Mouse (Mus musculus): ENCODE measurements around the gene Hypk. TPM values are rescaled to one million over a fixed set of nuclear protein-coding genes. Genes with fewer than 3 reads are reported as not detected.
A peak's percentile ranks its signal among the peaks of the same experiment; 100 is the strongest.

Gene Hypk
- polyA plus RNA-seq (2015; fragmentation: Nextera tagmentation; extraction: Ambion mirVana) = 103 and 110 TPM in 2 replicates

GRCm38 (mm10) chr2:121452990-121453389, at the start of gene Hypk:
TSS of gene Hypk (plus strand) at chr2:121453290.
- Histone ChIP-seq H3K4me3 (ENCODE audit: low read depth, low read length) (no peak within 1 kb of the TSS), H3K36me3 (ENCODE audit: control insufficient read depth, insufficient read depth, low read length) (no peaks in the 10 kb centered on the region), H3K9me3 (replicated peaks; ENCODE audit: control insufficient read depth, low read length, poor library complexity, severe bottlenecking) (no peaks in the 10 kb centered on the region), H3K4me1 (ENCODE audit: control insufficient read depth, insufficient read depth, low read length) (peaks cover 32% of the 10 kb centered on the region), H3K27ac (ENCODE audit: low read length) (no peak within 1 kb of the TSS), H3K4me2 (ENCODE audit: low read length) (no peak within 1 kb of the TSS), H3K27me3 (ENCODE audit: control insufficient read depth, insufficient read depth, low read depth, low read length) (no peaks in the 10 kb centered on the region), H3K9ac (ENCODE audit: low read depth, low read length) (no peak within 1 kb of the TSS)
- WGBS = 87% methylated on average over 4 of the region's 4 CpGs
- no peak for ATAC-seq

GRCm38 (mm10) chr2:121403296-121403695, 49.8 kb upstream of the Hypk start:
- Histone ChIP-seq H3K4me1 (ENCODE audit: control insufficient read depth, insufficient read depth, low read length) (no peaks in the 10 kb centered on the region), H3K4me3 (ENCODE audit: low read depth, low read length) (no peak overlapping the region), H3K9ac (ENCODE audit: low read depth, low read length) (no peak overlapping the region), H3K27me3 (ENCODE audit: control insufficient read depth, insufficient read depth, low read depth, low read length) (no peaks in the 10 kb centered on the region), H3K36me3 (ENCODE audit: control insufficient read depth, insufficient read depth, low read length) (no peaks in the 10 kb centered on the region), H3K27ac (ENCODE audit: low read length) (no peak overlapping the region), H3K4me2 (ENCODE audit: low read length) (no peak overlapping the region), H3K9me3 (replicated peaks; ENCODE audit: control insufficient read depth, low read length, poor library complexity, severe bottlenecking) (no peaks in the 10 kb centered on the region)
- no peak for ATAC-seq

- Histone ChIP-seq H3K9me3 (replicated peaks; ENCODE audit: control insufficient read depth, low read length, poor library complexity, severe bottlenecking) (no peaks in the 10 kb centered on the region), H3K9ac (ENCODE audit: low read depth, low read length) (no peak overlapping the region), H3K36me3 (ENCODE audit: control insufficient read depth, insufficient read depth, low read length) (no peaks in the 10 kb centered on the region), H3K4me1 (ENCODE audit: control insufficient read depth, insufficient read depth, low read length) (peaks cover 6% of the 10 kb centered on the region), H3K27me3 (ENCODE audit: control insufficient read depth, insufficient read depth, low read depth, low read length) (no peaks in the 10 kb centered on the region), H3K4me3 (ENCODE audit: low read depth, low read length) (no peak overlapping the region), H3K27ac (ENCODE audit: low read length) (no peak overlapping the region), H3K4me2 (ENCODE audit: low read length) (no peak overlapping the region)
- 31% methylated on average over 4 of the region's 4 CpGs for WGBS
- ATAC-seq = no peak
Measured at GRCm38 (mm10) chr2:121408160-121408559, 44.9 kb upstream of the Hypk start.

DNA sequence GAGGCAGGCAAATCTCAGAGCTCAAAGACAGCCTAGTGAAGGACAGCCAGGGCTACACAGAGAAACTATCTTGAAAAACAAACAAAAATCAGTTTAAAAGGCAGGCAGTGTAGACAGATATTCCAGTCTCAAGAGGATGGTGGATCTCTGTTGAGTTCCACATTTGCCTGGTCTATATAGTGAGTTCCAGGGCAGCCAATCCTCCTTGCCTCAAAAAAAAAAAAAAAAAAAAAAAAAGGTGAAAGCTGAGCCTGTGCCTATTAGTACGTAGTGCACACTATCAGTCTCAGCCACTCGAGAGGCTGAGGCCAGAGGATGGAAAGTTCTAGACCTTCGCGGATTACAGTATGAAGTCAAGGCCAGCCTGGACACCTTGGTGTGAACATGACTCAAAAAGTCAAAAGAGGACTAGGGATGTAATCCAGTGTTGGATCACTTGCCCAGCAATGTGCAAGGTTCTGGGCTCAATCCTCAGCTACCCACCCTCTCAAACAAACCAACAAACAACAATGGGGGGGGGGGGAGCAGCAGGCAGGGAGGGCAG, 40.2 kb upstream of the Hypk start:
- Histone ChIP-seq H3K9ac (ENCODE audit: low read depth, low read length) (peak overlapping the region; percentile 96), H3K9me3 (replicated peaks; ENCODE audit: control insufficient read depth, low read length, poor library complexity, severe bottlenecking) (no peaks in the 10 kb centered on the region), H3K27ac (ENCODE audit: low read length) (peak overlapping the region; percentile 94), H3K27me3 (ENCODE audit: control insufficient read depth, insufficient read depth, low read depth, low read length) (no peaks in the 10 kb centered on the region), H3K4me3 (ENCODE audit: low read depth, low read length) (peak overlapping the region; percentile 99), H3K36me3 (ENCODE audit: control insufficient read depth, insufficient read depth, low read length) (no peaks in the 10 kb centered on the region), H3K4me1 (ENCODE audit: control insufficient read depth, insufficient read depth, low read length) (peaks cover 26% of the 10 kb centered on the region), H3K4me2 (ENCODE audit: low read length) (peak overlapping the region; percentile 64)
- ATAC-seq = peak; percentile 16; the same call in 1 of the 2 replicates
- 11% methylated on average over 4 of the region's 4 CpGs for WGBS

DNA sequence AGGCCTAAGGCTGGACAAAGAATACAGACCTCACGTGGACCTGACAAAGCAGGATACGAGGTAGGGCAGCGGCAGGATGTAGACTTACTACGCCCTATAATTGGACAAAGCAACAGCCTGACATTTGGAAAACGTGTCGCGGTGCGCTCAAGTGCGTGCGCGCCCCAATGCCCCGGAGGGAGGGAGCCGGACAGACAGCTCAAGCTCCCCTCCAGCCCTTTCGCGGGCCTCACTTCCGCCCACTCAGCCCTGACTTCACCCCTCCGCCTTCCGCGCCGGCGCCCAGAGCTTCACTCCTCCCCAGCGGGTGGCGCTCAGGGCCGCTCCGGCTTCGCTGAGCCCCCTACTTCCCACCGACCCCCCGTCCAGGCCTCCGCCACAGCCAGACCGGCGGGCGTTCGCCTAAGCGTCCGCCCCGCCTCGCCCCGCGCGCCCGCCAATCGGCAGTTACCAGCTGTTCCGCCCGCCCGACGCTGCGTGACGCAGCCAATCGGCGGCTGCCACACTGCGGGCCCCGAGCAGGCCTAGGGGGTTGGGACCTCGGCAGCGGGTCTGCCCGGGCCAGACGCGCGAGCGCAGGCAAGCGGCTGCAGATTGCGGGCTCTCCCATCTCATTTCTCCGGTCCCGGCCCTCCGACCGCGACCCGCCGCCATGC, 39.6 kb upstream of the Hypk start, which contains the start of the genes Pdia3 and Catsper2:
Pdia3 (plus strand) TSS at position 389 of the 656 bp plus-strand sequence.
Catsper2 (minus strand) TSS at position 406 of the 656 bp plus-strand sequence.
- ATAC-seq = peak; percentile 99
- Histone ChIP-seq H3K27ac (ENCODE audit: low read length) (peak within 1 kb of the TSS; percentile 94), H3K4me2 (ENCODE audit: low read length) (peak within 1 kb of the TSS; percentile 79), H3K4me3 (ENCODE audit: low read depth, low read length) (peak within 1 kb of the TSS; percentile 99), H3K9ac (ENCODE audit: low read depth, low read length) (peak within 1 kb of the TSS; percentile 96), H3K36me3 (ENCODE audit: control insufficient read depth, insufficient read depth, low read length) (no peaks in the 10 kb centered on the region), H3K27me3 (ENCODE audit: control insufficient read depth, insufficient read depth, low read depth, low read length) (no peaks in the 10 kb centered on the region), H3K4me1 (ENCODE audit: control insufficient read depth, insufficient read depth, low read length) (peaks cover 26% of the 10 kb centered on the region), H3K9me3 (replicated peaks; ENCODE audit: control insufficient read depth, low read length, poor library complexity, severe bottlenecking) (no peaks in the 10 kb centered on the region)
- under 1% methylated on average over 66 of the region's 68 CpGs for WGBS

DNA sequence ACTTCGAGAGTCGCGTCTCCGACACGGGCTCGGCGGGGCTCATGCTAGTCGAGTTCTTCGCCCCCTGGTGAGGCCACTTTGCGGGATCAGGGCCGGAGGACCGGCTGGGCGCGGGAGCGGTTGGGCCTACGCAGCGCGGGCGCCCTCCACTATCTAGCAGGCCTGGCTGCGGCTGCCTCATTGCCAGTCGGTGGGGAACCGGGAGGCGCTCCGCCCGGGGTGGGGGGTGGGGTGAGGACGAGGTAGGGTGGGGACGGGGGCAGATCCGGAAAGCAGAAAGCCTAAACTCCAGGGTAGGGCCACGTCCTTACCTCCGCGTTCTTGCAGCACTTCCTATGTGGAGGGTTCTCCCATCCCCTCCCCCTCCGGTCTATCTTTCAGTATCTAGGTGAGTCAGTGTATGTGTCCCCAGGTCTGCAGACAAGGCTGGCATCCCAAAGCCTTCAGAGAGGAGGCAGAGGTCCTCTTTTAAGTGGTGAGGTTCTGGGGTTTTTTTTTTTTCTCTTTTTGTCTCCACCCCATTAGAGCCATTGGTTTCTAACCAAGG, 38.9 kb upstream of the Hypk start:
- Histone ChIP-seq H3K9me3 (replicated peaks; ENCODE audit: control insufficient read depth, low read length, poor library complexity, severe bottlenecking) (no peaks in the 10 kb centered on the region), H3K9ac (ENCODE audit: low read depth, low read length) (peak overlapping the region; percentile 96), H3K27ac (ENCODE audit: low read length) (peak overlapping the region; percentile 94), H3K4me2 (ENCODE audit: low read length) (peak overlapping the region; percentile 79), H3K4me1 (ENCODE audit: control insufficient read depth, insufficient read depth, low read length) (peaks cover 26% of the 10 kb centered on the region), H3K4me3 (ENCODE audit: low read depth, low read length) (peak overlapping the region; percentile 99), H3K36me3 (ENCODE audit: control insufficient read depth, insufficient read depth, low read length) (no peaks in the 10 kb centered on the region), H3K27me3 (ENCODE audit: control insufficient read depth, insufficient read depth, low read depth, low read length) (no peaks in the 10 kb centered on the region)
- WGBS = 0% methylated on average over 28 of the region's 32 CpGs
- peak; percentile 55 for ATAC-seq

DNA sequence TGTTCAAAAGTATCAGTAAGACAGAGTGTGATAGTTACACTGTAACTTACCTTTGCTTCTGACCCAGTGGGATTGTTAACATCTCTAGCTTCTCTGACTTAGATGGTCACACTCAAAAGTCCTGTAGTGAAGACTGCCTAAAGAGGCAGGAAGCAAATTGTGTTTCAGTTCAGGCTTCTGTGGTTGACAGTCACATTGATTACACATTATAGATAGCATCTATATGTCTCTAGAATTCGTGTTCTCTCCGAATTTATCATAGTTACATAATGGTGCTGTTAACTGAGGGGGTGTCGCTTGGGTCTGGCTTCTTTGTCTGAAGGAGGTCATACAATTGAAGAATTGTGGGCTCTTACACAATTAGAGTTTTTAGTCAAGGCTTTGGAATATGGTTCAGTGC, 38.0 kb upstream of the Hypk start:
- Histone ChIP-seq H3K9ac (ENCODE audit: low read depth, low read length) (peak overlapping the region; percentile 49), H3K4me1 (ENCODE audit: control insufficient read depth, insufficient read depth, low read length) (peaks cover 26% of the 10 kb centered on the region), H3K9me3 (replicated peaks; ENCODE audit: control insufficient read depth, low read length, poor library complexity, severe bottlenecking) (no peaks in the 10 kb centered on the region), H3K36me3 (ENCODE audit: control insufficient read depth, insufficient read depth, low read length) (no peaks in the 10 kb centered on the region), H3K4me3 (ENCODE audit: low read depth, low read length) (peak overlapping the region; percentile 99), H3K27ac (ENCODE audit: low read length) (no peak overlapping the region), H3K4me2 (ENCODE audit: low read length) (peak overlapping the region; percentile 79), H3K27me3 (ENCODE audit: control insufficient read depth, insufficient read depth, low read depth, low read length) (no peaks in the 10 kb centered on the region)
- no peak for ATAC-seq
- 69% methylated on average over 3 of the region's 3 CpGs for WGBS

GRCm38 (mm10) chr2:121415591-121415990, 37.5 kb upstream of the Hypk start:
- H3K9ac ChIP-seq (ENCODE audit: low read depth, low read length) = no peak overlapping the region
- no peaks in the 10 kb centered on the region for H3K36me3 ChIP-seq (ENCODE audit: control insufficient read depth, insufficient read depth, low read length)
- H3K4me1 ChIP-seq (ENCODE audit: control insufficient read depth, insufficient read depth, low read length) = peaks cover 26% of the 10 kb centered on the region
- no peak for ATAC-seq
- no peak overlapping the region for H3K27ac ChIP-seq (ENCODE audit: low read length)
- no peaks in the 10 kb centered on the region for H3K9me3 ChIP-seq (replicated peaks; ENCODE audit: control insufficient read depth, low read length, poor library complexity, severe bottlenecking)
- peak overlapping the region; percentile 99; the same call in 1 of the 2 replicates for H3K4me3 ChIP-seq (ENCODE audit: low read depth, low read length)
- no peaks in the 10 kb centered on the region for H3K27me3 ChIP-seq (ENCODE audit: control insufficient read depth, insufficient read depth, low read depth, low read length)
- WGBS = 89% methylated on average over 3 of the region's 3 CpGs
- H3K4me2 ChIP-seq (ENCODE audit: low read length) = peak overlapping the region; percentile 79

DNA sequence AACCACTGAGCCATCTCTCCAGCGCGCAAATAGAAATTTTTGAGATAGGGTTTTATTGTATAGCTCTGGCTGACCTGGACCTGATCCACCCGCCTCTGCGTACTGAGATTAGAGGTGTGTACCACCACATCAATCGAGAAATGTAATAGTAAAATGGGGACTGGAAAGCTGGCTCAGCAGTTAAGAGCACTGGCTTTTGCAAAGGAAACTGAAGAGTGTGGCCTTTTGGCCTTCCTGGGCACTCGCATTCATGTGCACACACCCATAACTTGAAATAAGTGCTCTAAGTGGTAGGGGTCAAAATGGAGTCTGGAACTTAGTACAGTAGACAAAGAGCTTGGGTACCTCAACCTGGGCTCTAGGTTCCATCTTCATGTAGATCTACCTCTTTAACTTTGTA, 36.7 kb upstream of the Hypk start:
- Histone ChIP-seq H3K27ac (ENCODE audit: low read length) (no peak overlapping the region), H3K4me1 (ENCODE audit: control insufficient read depth, insufficient read depth, low read length) (peaks cover 26% of the 10 kb centered on the region), H3K9ac (ENCODE audit: low read depth, low read length) (no peak overlapping the region), H3K4me3 (ENCODE audit: low read depth, low read length) (no peak overlapping the region), H3K27me3 (ENCODE audit: control insufficient read depth, insufficient read depth, low read depth, low read length) (no peaks in the 10 kb centered on the region), H3K4me2 (ENCODE audit: low read length) (no peak overlapping the region), H3K9me3 (replicated peaks; ENCODE audit: control insufficient read depth, low read length, poor library complexity, severe bottlenecking) (no peaks in the 10 kb centered on the region), H3K36me3 (ENCODE audit: control insufficient read depth, insufficient read depth, low read length) (no peaks in the 10 kb centered on the region)
- WGBS = 96% methylated on average over 6 of the region's 6 CpGs
- no peak for ATAC-seq

Measured in midbrain, embryonic 16.5 days (tissue).